Mouse (Mus musculus): ENCODE data around the gene Prkar2a.
"Not testable (repeated sequence)": the region's sequence is repeated elsewhere in the genome, so short reads cannot be mapped to it uniquely, and the experiment has no call there.

Gene Prkar2a

GRCm38 (mm10) chr9:108689106-108689505, at the start of gene Prkar2a:
Prkar2a (plus strand) TSS chr9:108689314.
- in situ Hi-C loops (cut with MboI; ENCODE audit: low sequenced_read_pairs) = no loop called here

GRCm38 (mm10) chr9:108639825-108640224, 49.3 kb upstream of the Prkar2a start:
- in situ Hi-C loops (cut with MboI; ENCODE audit: low sequenced_read_pairs) = no loop called here

- in situ Hi-C loops (cut with MboI; ENCODE audit: low sequenced_read_pairs) = no loop called here
Observed at GRCm38 (mm10) chr9:108648166-108648565, 40.9 kb upstream of the Prkar2a start.

- in situ Hi-C loops (cut with MboI; ENCODE audit: low sequenced_read_pairs) = no loop called here
Observed at GRCm38 (mm10) chr9:108648611-108649560, 40.2 kb upstream of the Prkar2a start, which contains the start of gene Arih2. Arih2 (minus strand) TSS chr9:108649386.

- in situ Hi-C loops (cut with MboI; ENCODE audit: low sequenced_read_pairs) = no loop called here
Observed at GRCm38 (mm10) chr9:108649561-108650440, 39.3 kb upstream of the Prkar2a start.

- in situ Hi-C loops (cut with MboI; ENCODE audit: low sequenced_read_pairs) = no loop called here
Observed at GRCm38 (mm10) chr9:108654566-108655464, 34.3 kb upstream of the Prkar2a start.

GRCm38 (mm10) chr9:108655865-108656264, 33.2 kb upstream of the Prkar2a start:
- in situ Hi-C loops (cut with MboI; ENCODE audit: low sequenced_read_pairs) = not testable (repeated sequence)

- in situ Hi-C loops (cut with MboI; ENCODE audit: low sequenced_read_pairs) = no loop called here
Observed at GRCm38 (mm10) chr9:108661677-108662612, 27.2 kb upstream of the Prkar2a start, which contains the start of gene Slc25a20. Slc25a20 (plus strand) TSS chr9:108662088.

- in situ Hi-C loops (cut with MboI; ENCODE audit: low sequenced_read_pairs) = no loop called here
Observed at GRCm38 (mm10) chr9:108662660-108663059, 26.5 kb upstream of the Prkar2a start.

- in situ Hi-C loops (cut with MboI; ENCODE audit: low sequenced_read_pairs) = no loop called here
Observed at GRCm38 (mm10) chr9:108669875-108670274, 19.2 kb upstream of the Prkar2a start.

- in situ Hi-C loops (cut with MboI; ENCODE audit: low sequenced_read_pairs) = no loop called here
Observed at GRCm38 (mm10) chr9:108673151-108673550, 16.0 kb upstream of the Prkar2a start.

- in situ Hi-C loops (cut with MboI; ENCODE audit: low sequenced_read_pairs) = no loop called here
Observed at GRCm38 (mm10) chr9:108680026-108680425, 9.1 kb upstream of the Prkar2a start.

GRCm38 (mm10) chr9:108686475-108686887, 2.6 kb upstream of the Prkar2a start:
- in situ Hi-C loops (cut with MboI; ENCODE audit: low sequenced_read_pairs) = no loop called here

- in situ Hi-C loops (cut with MboI; ENCODE audit: low sequenced_read_pairs) = no loop called here
Observed at GRCm38 (mm10) chr9:108687181-108687580, 1.9 kb upstream of the Prkar2a start.

GRCm38 (mm10) chr9:108687686-108688085, 1.4 kb upstream of the Prkar2a start:
- in situ Hi-C loops (cut with MboI; ENCODE audit: low sequenced_read_pairs) = no loop called here

GRCm38 (mm10) chr9:108688451-108688850, 663 bp upstream of the Prkar2a start:
- in situ Hi-C loops (cut with MboI; ENCODE audit: low sequenced_read_pairs) = no loop called here

GRCm38 (mm10) chr9:108689993-108690392, 879 bp downstream of the Prkar2a start:
- in situ Hi-C loops (cut with MboI; ENCODE audit: low sequenced_read_pairs) = no loop called here

GRCm38 (mm10) chr9:108690914-108691313, 1.8 kb downstream of the Prkar2a start:
- in situ Hi-C loops (cut with MboI; ENCODE audit: low sequenced_read_pairs) = no loop called here

GRCm38 (mm10) chr9:108691371-108691770, 2.3 kb downstream of the Prkar2a start:
- in situ Hi-C loops (cut with MboI; ENCODE audit: low sequenced_read_pairs) = no loop called here
